In the genomic region with DNA sequence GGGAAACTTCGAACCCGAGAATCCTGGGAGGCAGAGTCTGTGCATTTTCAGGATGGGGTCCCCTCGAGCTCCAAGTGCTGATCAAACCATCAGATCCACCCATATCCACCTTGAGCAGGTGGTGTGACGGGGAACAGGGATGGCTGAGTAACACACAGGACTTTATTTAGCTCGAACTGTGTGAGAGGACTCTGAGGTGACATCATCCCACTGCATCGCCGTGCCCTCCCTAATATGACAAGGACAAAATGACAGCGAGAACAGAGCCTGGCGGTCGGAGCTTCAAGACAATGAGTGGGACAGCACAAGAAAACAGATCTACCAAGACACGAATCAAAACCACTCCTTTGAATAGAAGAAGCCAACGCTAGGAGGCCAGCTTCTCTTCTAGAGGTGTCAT, we compare ENCODE assay signal across 24 mouse cellular contexts. TPM values are rescaled to one million over a fixed set of nuclear protein-coding genes. Genes with fewer than 3 reads are reported as not detected.
A peak's percentile ranks its signal among the peaks of the same experiment; 100 is the strongest.
DNase-seq lines count a peak whose midpoint lies in the region; ATAC-seq and TF ChIP-seq lines count a peak whose summit lies in the region.
"Had no signal": no experiment of that assay in that cellular context is flagged by ENCODE, and none has a peak within 500 bp of the region (broad histone marks: within the 10 kb centered on the region; RNA-seq: fewer than 3 reads in every experiment).

No protein-coding gene starts in this region.

- H3K4me3 ChIP-seq in hindbrain, embryonic 13.5 days: no peak overlapping the region
- H3K4me3 ChIP-seq in hindbrain, embryonic 16.5 days (ENCODE audit: low read length): no peak overlapping the region
- no peak overlapping the region for H3K4me3 ChIP-seq in heart, embryonic 14.5 days (ENCODE audit: control insufficient read depth in 1 of 2, insufficient read depth in 1 of 2, low read depth in 1 of 2, low read length in 2 of 2)
- H3K4me3 ChIP-seq in forebrain, postnatal 0 days (ENCODE audit: low read depth, low read length): no peak overlapping the region
- H3K4me3 ChIP-seq: forebrain, embryonic 13.5 days; hindbrain, embryonic 15.5 days; kidney, embryonic 15.5 days; midbrain, embryonic 13.5 days had no signal

- TF ChIP-seq CTCF in forebrain, postnatal 0 days (IDR thresholded peaks at IDR 0.05; ENCODE audit: low read depth): no peak

- 88% methylated on average over 12 of the region's 12 CpGs for WGBS in hindbrain, embryonic 13.5 days
- 90% methylated on average over 12 of the region's 12 CpGs for WGBS in hindbrain, embryonic 16.5 days
- WGBS in heart, embryonic 14.5 days: 45% methylated on average over 12 of the region's 12 CpGs
- WGBS in forebrain, postnatal 0 days: 91% methylated on average over 12 of the region's 12 CpGs

- peak overlapping the region; percentile 8; the same call in 1 of the 2 replicates for H3K27ac ChIP-seq in hindbrain, embryonic 13.5 days
- no peak overlapping the region for H3K27ac ChIP-seq in hindbrain, embryonic 16.5 days (ENCODE audit: low read depth, low read length)
- H3K27ac ChIP-seq in heart, embryonic 14.5 days (replicated peaks in 1 of 2; ENCODE audit: control insufficient read depth in 1 of 2, insufficient read depth in 1 of 2, low read depth in 2 of 2, low read length in 2 of 2): peak overlapping the region; percentile 96
- no peak overlapping the region for H3K27ac ChIP-seq in forebrain, postnatal 0 days (ENCODE audit: low read depth, low read length)
- H3K27ac ChIP-seq: forebrain, embryonic 13.5 days; hindbrain, embryonic 15.5 days; kidney, embryonic 15.5 days; liver, embryonic 14.5 days; midbrain, embryonic 13.5 days had no signal

- H3K36me3 ChIP-seq in hindbrain, embryonic 13.5 days: peaks cover 4% of the 10 kb centered on the region; the same call in 1 of the 2 replicates
- H3K36me3 ChIP-seq in hindbrain, embryonic 16.5 days (ENCODE audit: control insufficient read depth, insufficient read depth, low read length): no peaks in the 10 kb centered on the region
- H3K36me3 ChIP-seq in heart, embryonic 14.5 days (ENCODE audit: control insufficient read depth, insufficient read depth, low read length): peaks cover 44% of the 10 kb centered on the region
- H3K36me3 ChIP-seq in forebrain, postnatal 0 days (ENCODE audit: insufficient read depth): no peaks in the 10 kb centered on the region
- H3K36me3 ChIP-seq: hindbrain, embryonic 15.5 days had no signal

- H3K4me1 ChIP-seq in hindbrain, embryonic 13.5 days (replicated peaks): peaks cover 44% of the 10 kb centered on the region
- peaks cover 6% of the 10 kb centered on the region for H3K4me1 ChIP-seq in hindbrain, embryonic 16.5 days (ENCODE audit: control insufficient read depth, insufficient read depth, low read depth, low read length)
- H3K4me1 ChIP-seq in heart, embryonic 14.5 days (ENCODE audit: control insufficient read depth in 2 of 2, insufficient read depth in 2 of 2, low read length in 2 of 2): peaks cover 37 to 68% of the 10 kb centered on the region in 2 experiments
- no peaks in the 10 kb centered on the region for H3K4me1 ChIP-seq in forebrain, postnatal 0 days (ENCODE audit: insufficient read depth)

- no peak overlapping the region for H3K4me2 ChIP-seq in hindbrain, embryonic 13.5 days
- no peak overlapping the region for H3K4me2 ChIP-seq in hindbrain, embryonic 16.5 days (ENCODE audit: low read length)
- H3K4me2 ChIP-seq in heart, embryonic 14.5 days (ENCODE audit: low read length): peak overlapping the region; percentile 49
- H3K4me2 ChIP-seq in forebrain, postnatal 0 days (ENCODE audit: low read depth): no peak overlapping the region
- H3K4me2 ChIP-seq: forebrain, embryonic 13.5 days; hindbrain, embryonic 15.5 days; kidney, embryonic 15.5 days; midbrain, embryonic 13.5 days had no signal

- intact Hi-C loops in heart, postnatal 10 days (cut with DNase I): no loop called here
- intact Hi-C loops in left cerebral cortex, postnatal 25 days (cut with DNase I): no loop called here

- no peak for ATAC-seq in hindbrain, embryonic 13.5 days (ENCODE audit: low FRiP score)
- ATAC-seq in hindbrain, embryonic 16.5 days: no peak
- peak; percentile 55; the same call in 1 of the 2 replicates for ATAC-seq in heart, embryonic 14.5 days (ENCODE audit: insufficient number of reproducible peaks, insufficient read depth, low FRiP score, low read depth)
- ATAC-seq in forebrain, postnatal 0 days: no peak
- ATAC-seq: activated CD4-positive, CD25-positive, alpha-beta regulatory T cell, adult 4 months; forebrain, embryonic 13.5 days; midbrain, embryonic 13.5 days had no signal

- peak; percentile 89 for DNase-seq in heart, adult 11 months
- no peak for DNase-seq in heart, adult 8-10 months (ENCODE audit: low spot score)
- peak; percentile 36 to 46 for DNase-seq in heart, postnatal 10 days
- DNase-seq in left cerebral cortex, postnatal 25 days (ENCODE audit: low spot score in 2 of 2): no peak
- DNase-seq in forebrain, postnatal 0 days: no peak
- DNase-seq: B cell, adult 2 months; cerebellum, adult 8-10 months; cerebellum, postnatal 25 days; gastrocnemius, postnatal 25 days; kidney, adult 18-20 months; kidney, postnatal 36 days; layer of hippocampus, postnatal 36 days; liver; lung, adult 2 months; lung, postnatal 10 days had no signal

- no peak overlapping the region for H3K9ac ChIP-seq in hindbrain, embryonic 13.5 days
- no peak overlapping the region for H3K9ac ChIP-seq in hindbrain, embryonic 16.5 days (ENCODE audit: low read depth, low read length)
- H3K9ac ChIP-seq in heart, embryonic 14.5 days (ENCODE audit: low read length): peak overlapping the region; percentile 63
- no peak overlapping the region for H3K9ac ChIP-seq in forebrain, postnatal 0 days
- H3K9ac ChIP-seq: forebrain, embryonic 13.5 days; hindbrain, embryonic 15.5 days; kidney, embryonic 15.5 days; liver, embryonic 14.5 days; midbrain, embryonic 13.5 days had no signal

- H3K9me3 ChIP-seq in hindbrain, embryonic 13.5 days: no peaks in the 10 kb centered on the region
- no peaks in the 10 kb centered on the region for H3K9me3 ChIP-seq in hindbrain, embryonic 16.5 days (ENCODE audit: control insufficient read depth, low read length)
- H3K9me3 ChIP-seq in heart, embryonic 14.5 days (ENCODE audit: control insufficient read depth, low read length): no peaks in the 10 kb centered on the region
- no peaks in the 10 kb centered on the region for H3K9me3 ChIP-seq in forebrain, postnatal 0 days (ENCODE audit: low read length)
- H3K9me3 ChIP-seq: forebrain, embryonic 13.5 days; hindbrain, embryonic 15.5 days; kidney, embryonic 15.5 days; midbrain, embryonic 13.5 days had no signal

- H3K27me3 ChIP-seq in hindbrain, embryonic 13.5 days: no peaks in the 10 kb centered on the region
- H3K27me3 ChIP-seq in hindbrain, embryonic 16.5 days (replicated peaks; ENCODE audit: control insufficient read depth, insufficient read depth, low read length): no peaks in the 10 kb centered on the region
- H3K27me3 ChIP-seq in heart, embryonic 14.5 days (ENCODE audit: control insufficient read depth, insufficient read depth, low read length): no peaks in the 10 kb centered on the region
- no peaks in the 10 kb centered on the region for H3K27me3 ChIP-seq in forebrain, postnatal 0 days (ENCODE audit: insufficient read depth, low read length)
- H3K27me3 ChIP-seq: forebrain, embryonic 13.5 days; hindbrain, embryonic 15.5 days; kidney, embryonic 15.5 days; midbrain, embryonic 13.5 days had no signal

RNA-seq across cellular contexts. Expression of a gene that starts 40.6 kb away (rescaled TPM):
- 10 to 100 TPM; 38.8 to 42.4 (median 40.8) TPM for total RNA-seq in heart, adult 8-10 months (2022)
- polyA plus RNA-seq in hindbrain, embryonic 13.5 days (2015; fragmentation: Nextera tagmentation; extraction: Ambion mirVana): 42.2 and 44.0 TPM in 2 replicates
- 42.5 and 43.8 TPM in 2 replicates for polyA plus RNA-seq in hindbrain, embryonic 16.5 days (2015; fragmentation: Nextera tagmentation; extraction: Ambion mirVana)
- polyA plus RNA-seq in heart, embryonic 14.5 days (2014; fragmentation: Nextera tagmentation; extraction: Ambion mirVana): 32.9 and 34.2 TPM in 2 replicates
- total RNA-seq in heart, postnatal 10 days (2021): 10 to 100 TPM; 30.2 to 37.0 TPM
- 10 to 100 TPM; 57.6 to 58.8 TPM for total RNA-seq in left cerebral cortex, postnatal 25 days (2021)
- 57.6 and 68.3 TPM in 2 replicates for total RNA-seq in forebrain, postnatal 0 days (2014; rRNA removed)
- 31.8 and 44.2 TPM in 2 replicates for polyA plus RNA-seq in forebrain, postnatal 0 days (2015; fragmentation: Nextera tagmentation; extraction: Ambion mirVana)

Comparison
In these comparisons a context has a peak if more than half of its experiments do, and no peak if none do; other contexts are left out.
1. DNase-seq: peak in heart, adult 11 months (single experiment) and heart, postnatal 10 days (2 of 2); none in heart, adult 8-10 months (single experiment), left cerebral cortex, postnatal 25 days (0 of 2) and forebrain, postnatal 0 days (single experiment).
2. H3K27ac ChIP-seq: peak in hindbrain, embryonic 13.5 days (single experiment) and heart, embryonic 14.5 days (2 of 2); none in hindbrain, embryonic 16.5 days (single experiment) and forebrain, postnatal 0 days (single experiment).